Mouse (Mus musculus): ENCODE measurements around the gene Spint5. TPM values are rescaled to one million over a fixed set of nuclear protein-coding genes. Genes with fewer than 3 reads are reported as not detected.

Gene Spint5
- total and polyA plus RNA-seq, 3 experiments = 1.4 TPM; not detected in 2

DNA sequence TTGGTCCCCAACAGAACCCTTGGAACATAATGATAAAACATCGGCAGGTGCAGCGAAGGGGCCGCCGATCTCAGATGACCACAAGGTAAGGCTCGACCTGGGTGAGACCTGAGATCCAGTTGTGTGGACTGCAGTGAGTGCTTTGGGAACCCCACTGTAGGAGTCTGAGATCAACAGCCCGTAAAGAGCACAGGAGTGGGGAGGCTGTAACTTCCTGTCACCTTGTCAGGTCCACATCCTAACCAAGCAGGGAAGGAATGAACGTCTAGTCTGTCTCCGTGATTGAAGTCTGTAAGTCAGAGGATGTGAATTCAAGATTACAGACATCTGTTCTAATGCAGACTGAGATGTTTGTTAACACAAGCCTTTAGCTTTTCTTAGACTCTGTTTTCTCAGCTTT is 31.6 kb downstream of the Spint5 start:
- peaks cover 9% of the 10 kb centered on the region for H3K79me2 ChIP-seq (replicated peaks; ENCODE audit: control insufficient read depth, extremely low read depth, insufficient read depth, poor library complexity, severe bottlenecking)

DNA sequence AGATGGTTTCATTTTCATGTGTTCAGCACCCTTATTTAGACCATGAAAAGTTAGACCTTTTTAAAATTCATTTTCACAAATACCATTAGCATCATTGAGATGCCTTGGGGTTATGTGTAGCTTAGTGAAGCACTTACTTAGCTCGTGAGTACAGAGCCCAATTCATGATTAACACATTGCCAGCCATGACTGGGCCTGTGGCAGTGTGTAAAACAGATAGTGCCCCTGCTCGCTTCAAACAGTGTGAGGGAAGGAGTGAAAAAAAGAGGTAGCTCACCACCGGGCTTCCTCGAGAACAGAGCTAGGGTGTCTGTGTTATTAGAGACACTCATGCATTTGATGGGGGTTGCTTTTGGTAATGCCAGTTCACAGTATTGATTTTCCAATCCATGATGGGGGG is 33.1 kb downstream of the Spint5 start:
- in situ Hi-C loops (cut with MboI; ENCODE audit: low pct_ligation_motif_present, low pct_unique_long_range_greater_than_20kb, low sequenced_read_pairs) = loop anchor here (25.0 kb wide), 1 partner anchor 336 kb away; the partner anchor contains the start of genes Matn4 and Rbpjl
- Histone ChIP-seq H3K27me3 (replicated peaks) (peaks cover 24% of the 10 kb centered on the region), H3K4me2 (ENCODE audit: insufficient read depth, low read depth, poor library complexity, severe bottlenecking) (no peak overlapping the region), H3K9me3 (replicated peaks; ENCODE audit: low read length) (no peaks in the 10 kb centered on the region), H3K4me3 (replicated peaks in 1 of 3; ENCODE audit: low read depth in 2 of 3, low read length in 2 of 3, poor library complexity in 1 of 3) (no peak overlapping the region), H3K4me1 (ENCODE audit: control insufficient read depth in 1 of 2, insufficient read depth in 2 of 2) (peaks cover 6 to 19% of the 10 kb centered on the region in 2 experiments; a peak in 3 of 4 replicates), H3K9ac (ENCODE audit: insufficient read depth, low read depth) (no peak overlapping the region), H3K79me2 (replicated peaks; ENCODE audit: control insufficient read depth, extremely low read depth, insufficient read depth, poor library complexity, severe bottlenecking) (peaks cover 9% of the 10 kb centered on the region), H3K36me3 (replicated peaks in 1 of 2; ENCODE audit: control insufficient read depth in 1 of 2, insufficient read depth in 1 of 2, low read length in 1 of 2) (peaks cover 27 to 56% of the 10 kb centered on the region in 2 experiments), H3K27ac (ENCODE audit: insufficient read depth, low read depth) (no peak overlapping the region)
- TF ChIP-seq UBTF (IDR thresholded peaks at IDR 0.05; ENCODE audit: low read depth, low read length) (no peak), SMC3 (IDR thresholded peaks at IDR 0.05; ENCODE audit: low read depth, low read length) (no peak), PAX5 (IDR thresholded peaks at IDR 0.05; ENCODE audit: low read length) (no peak), SIN3A (IDR thresholded peaks at IDR 0.05; ENCODE audit: low read length) (no peak), KAT2A (IDR thresholded peaks at IDR 0.05; ENCODE audit: insufficient replicate concordance, low read length) (no peak), IRF4 (IDR thresholded peaks at IDR 0.05; ENCODE audit: low read depth, low read length) (no peak), MEF2A (IDR thresholded peaks at IDR 0.05; ENCODE audit: borderline replicate concordance, low read depth, low read length) (no peak), GABPA (IDR thresholded peaks at IDR 0.05; ENCODE audit: insufficient replicate concordance, low read depth, low read length) (no peak), EP300 (IDR thresholded peaks at IDR 0.05; ENCODE audit: low read length) (no peak), TBP (conservative IDR thresholded peaks at IDR 0.05; ENCODE audit: low read depth, low read length) (no peak), MAFK (IDR thresholded peaks at IDR 0.05; ENCODE audit: insufficient replicate concordance, low read length) (no peak)
- no peak for DNase-seq (ENCODE audit: extremely low read depth)
- dilution Hi-C loops (cut with MboI; ENCODE audit: extremely low pct_ligation_motif_present, extremely low pct_unique_long_range_greater_than_20kb, low sequenced_read_pairs) = no loop called here

More for the DNA sequence above, 31.6 kb downstream of the Spint5 start:
- peak overlapping the region; percentile 91 for H3K9ac ChIP-seq (ENCODE audit: insufficient read depth, low read depth)
- peak overlapping the region; percentile 66 to 96 (median 96) for H3K4me3 ChIP-seq (replicated peaks in 1 of 3; ENCODE audit: low read depth in 2 of 3, low read length in 2 of 3, poor library complexity in 1 of 3)
- H3K4me2 ChIP-seq (ENCODE audit: insufficient read depth, low read depth, poor library complexity, severe bottlenecking) = peak overlapping the region; percentile 96
- no peaks in the 10 kb centered on the region for H3K9me3 ChIP-seq (replicated peaks; ENCODE audit: low read length)
- peaks cover 18 to 41% of the 10 kb centered on the region in 2 experiments for H3K36me3 ChIP-seq (replicated peaks in 1 of 2; ENCODE audit: control insufficient read depth in 1 of 2, insufficient read depth in 1 of 2, low read length in 1 of 2)
- H3K27ac ChIP-seq (ENCODE audit: insufficient read depth, low read depth) = no peak overlapping the region
- dilution Hi-C loops (cut with MboI; ENCODE audit: extremely low pct_ligation_motif_present, extremely low pct_unique_long_range_greater_than_20kb, low sequenced_read_pairs) (no loop called here), in situ Hi-C loops (cut with MboI; ENCODE audit: low pct_ligation_motif_present, low pct_unique_long_range_greater_than_20kb, low sequenced_read_pairs) (loop anchor here (25.0 kb wide), 1 partner anchor 334 kb away; the partner anchor contains the start of genes Matn4 and Rbpjl)
- H3K4me1 ChIP-seq (ENCODE audit: control insufficient read depth in 1 of 2, insufficient read depth in 2 of 2) = peaks cover 6 to 19% of the 10 kb centered on the region in 2 experiments; a peak in 3 of 4 replicates
- no peak for TF ChIP-seq CHD1 (IDR thresholded peaks at IDR 0.05; ENCODE audit: low read depth, low read length)
- no peak for TF ChIP-seq UBTF (IDR thresholded peaks at IDR 0.05; ENCODE audit: low read depth, low read length)
- no peak for TF ChIP-seq ELF1 (IDR thresholded peaks at IDR 0.05; ENCODE audit: low read depth, low read length)
- TF ChIP-seq IRF4 (IDR thresholded peaks at IDR 0.05; ENCODE audit: low read depth, low read length) = no peak
- no peak for TF ChIP-seq TCF12 (IDR thresholded peaks at IDR 0.05; ENCODE audit: low read depth, low read length)
- no peak for TF ChIP-seq ZMIZ1 (IDR thresholded peaks at IDR 0.05; ENCODE audit: low read depth, low read length)
- TF ChIP-seq MXI1 (IDR thresholded peaks at IDR 0.05; ENCODE audit: low read depth, low read length) = no peak
- TF ChIP-seq GABPA (IDR thresholded peaks at IDR 0.05; ENCODE audit: insufficient replicate concordance, low read depth, low read length) = no peak
- H3K27me3 ChIP-seq (replicated peaks) = peaks cover 38% of the 10 kb centered on the region
- peak; percentile 3 for DNase-seq (ENCODE audit: extremely low read depth)
